Mouse (Mus musculus) neural tube, embryonic 11.5 days (tissue): ENCODE measurements around the gene Lrit2. TPM values are rescaled to one million over a fixed set of nuclear protein-coding genes. Genes with fewer than 3 reads are reported as not detected.

Source experiments
- ATAC-seq: fragments of 200-750 bp; cut with Nextera tagmentation; 2 replicates; pipeline ENCODE4 v1.8.0; 2017; ENCODE audit warnings: moderate number of reproducible peaks, mild to moderate bottlenecking, moderate TSS enrichment, moderate library complexity; ENCODE audit not compliant: insufficient read depth, low FRiP score, low TSS enrichment
- DNase-seq: peaks from one replicate; pipeline ENCODE4 v3.0.0-alpha.2; 2015; ENCODE audit warnings: low spot score
- H3K27ac ChIP-seq: fragments of 300-500 bp; sonication (generic); 2 replicates; pipeline ENCODE4 v1.5.1; 2014; ENCODE audit warnings: low read depth, mild to moderate bottlenecking, low read length
- H3K27me3 ChIP-seq: fragments of 300-500 bp; sonication (generic); 2 replicates; pipeline ENCODE4 v1.6.1; 2014; ENCODE audit warnings: mild to moderate bottlenecking, low read length, mixed read lengths; ENCODE audit not compliant: control insufficient read depth, insufficient read depth
- H3K36me3 ChIP-seq: fragments of 300-500 bp; sonication (generic); 2 replicates; pipeline ENCODE4 v1.6.1; 2014; ENCODE audit warnings: mild to moderate bottlenecking, low read length, moderate library complexity, mixed read lengths; ENCODE audit not compliant: control insufficient read depth, insufficient read depth
- H3K4me1 ChIP-seq: fragments of 300-500 bp; sonication (generic); 2 replicates; pipeline ENCODE4 v1.6.1; 2014; ENCODE audit warnings: low read length, mixed read lengths; ENCODE audit not compliant: control insufficient read depth, insufficient read depth
- H3K4me2 ChIP-seq: fragments of 300-500 bp; sonication (generic); 2 replicates; pipeline ENCODE4 v1.6.1; 2014; ENCODE audit warnings: low read depth, mild to moderate bottlenecking, moderate library complexity
- H3K4me3 ChIP-seq: fragments of 300-500 bp; sonication (generic); 2 replicates; pipeline ENCODE4 v1.5.1; 2014; ENCODE audit warnings: low read depth, low read length
- H3K9ac ChIP-seq: fragments of 300-500 bp; sonication (generic); 2 replicates; pipeline ENCODE4 v1.6.1; 2014; ENCODE audit warnings: mild to moderate bottlenecking, low read length
- H3K9me3 ChIP-seq: fragments of 300-500 bp; sonication (generic); 2 replicates; pipeline ENCODE4 v1.6.1; 2016; ENCODE audit warnings: low read length; ENCODE audit not compliant: control insufficient read depth
- WGBS: fragments of 180-500 bp; shearing (Covaris S2); extraction: QIAGEN DNeasy Blood & Tissue Kit; methylation state at CpG from one replicate; pipeline ENCODE4 v1.1.7; 2014; 5-methylcytosine and 5-hydroxymethylcytosine counted together
- polyA plus RNA-seq: library from polyadenylated mRNA; unstranded; fragments of >200 nt; fragmentation: Nextera tagmentation; extraction: Ambion mirVana; gene quantifications from 2 replicates; pipeline ENCODE4 v1.2.1, GENCODE M21; 2014

The Lrit2 gene
- polyA plus RNA-seq, 1 experiment from 2014 or later: not detected

DNA sequence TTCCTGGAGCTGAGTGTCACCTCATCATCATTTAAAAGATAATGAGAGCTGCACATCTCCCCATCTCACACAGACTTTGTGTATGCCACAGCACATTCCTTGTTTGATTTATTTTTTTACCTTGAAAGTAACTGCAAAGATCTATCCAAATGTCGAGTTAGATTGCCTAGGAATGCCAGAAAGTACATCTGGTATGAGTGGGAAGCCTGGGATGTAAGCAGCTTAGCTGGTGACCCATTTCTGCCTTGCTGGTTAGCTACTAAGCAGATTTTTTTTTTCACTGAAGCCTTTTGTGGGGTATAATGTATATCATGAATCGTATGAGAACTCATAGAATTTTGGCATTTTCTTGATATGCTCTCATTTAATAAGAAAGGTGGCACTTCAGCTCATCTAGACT, 1.1 kb upstream of the Lrit2 start:
- 64% methylated on average over 2 of the region's 2 CpGs for WGBS
- Histone ChIP-seq H3K4me2 (no peak overlapping the region), H3K4me3 (no peak overlapping the region), H3K27me3 (no peaks in the 10 kb centered on the region), H3K9me3 (no peaks in the 10 kb centered on the region), H3K36me3 (no peaks in the 10 kb centered on the region), H3K4me1 (no peaks in the 10 kb centered on the region), H3K9ac (no peak overlapping the region), H3K27ac (no peak overlapping the region)
- ATAC-seq (no peak), DNase-seq (no peak)

DNA sequence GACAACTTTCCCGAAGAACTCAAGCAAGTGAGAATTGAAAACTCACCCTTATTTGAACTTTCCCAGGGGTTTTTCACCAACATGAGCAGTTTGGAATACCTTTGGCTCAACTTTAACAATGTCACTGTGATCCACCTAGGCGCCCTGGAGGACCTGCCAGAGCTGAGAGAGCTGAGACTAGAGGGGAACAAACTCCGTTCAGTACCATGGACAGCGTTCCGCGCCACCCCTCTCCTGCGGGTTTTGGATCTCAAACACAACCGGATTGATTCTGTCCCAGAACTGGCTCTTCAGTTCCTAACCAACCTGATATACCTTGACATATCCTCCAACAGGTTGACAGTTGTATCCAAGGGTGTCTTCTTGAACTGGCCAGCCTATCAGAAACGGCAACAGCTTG, 787 bp downstream of the Lrit2 start:
- Histone ChIP-seq H3K9me3 (no peaks in the 10 kb centered on the region), H3K36me3 (no peaks in the 10 kb centered on the region), H3K27me3 (no peaks in the 10 kb centered on the region), H3K4me2 (no peak overlapping the region), H3K9ac (no peak overlapping the region), H3K27ac (no peak overlapping the region), H3K4me1 (no peaks in the 10 kb centered on the region), H3K4me3 (no peak overlapping the region)
- WGBS: 19% methylated on average over 9 of the region's 9 CpGs
- ATAC-seq (no peak), DNase-seq (peak; percentile 58)

DNA sequence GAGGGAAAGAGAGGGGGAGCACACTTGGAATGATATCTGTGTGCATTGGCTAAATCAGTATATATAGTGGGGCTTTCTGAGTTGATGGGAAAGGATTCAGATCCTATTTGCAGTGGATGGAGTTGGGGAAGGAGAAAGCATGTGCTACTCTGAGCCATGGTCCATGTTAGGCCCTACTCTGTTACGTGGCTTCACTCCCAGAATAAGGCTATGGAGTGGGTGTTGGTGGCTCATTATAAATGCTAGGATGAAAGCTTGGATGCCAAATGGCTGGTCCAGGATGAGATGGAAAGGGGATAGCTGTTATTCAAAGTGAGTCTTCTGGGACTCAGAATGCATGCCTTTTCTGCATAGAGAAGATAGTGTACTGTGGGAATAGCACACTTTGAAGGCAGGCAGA, 13.0 kb downstream of the Lrit2 start:
- H3K27me3 ChIP-seq: no peaks in the 10 kb centered on the region
- DNase-seq (no peak), ATAC-seq (no peak)
- H3K27ac ChIP-seq: no peak overlapping the region
- no peaks in the 10 kb centered on the region for H3K36me3 ChIP-seq
- no peak overlapping the region for H3K4me2 ChIP-seq
- WGBS: 78% methylated on average over 1 of the region's 1 CpGs
- H3K4me1 ChIP-seq: no peaks in the 10 kb centered on the region
- no peak overlapping the region for H3K9ac ChIP-seq
- H3K9me3 ChIP-seq: no peaks in the 10 kb centered on the region
- H3K4me3 ChIP-seq: no peak overlapping the region

DNA sequence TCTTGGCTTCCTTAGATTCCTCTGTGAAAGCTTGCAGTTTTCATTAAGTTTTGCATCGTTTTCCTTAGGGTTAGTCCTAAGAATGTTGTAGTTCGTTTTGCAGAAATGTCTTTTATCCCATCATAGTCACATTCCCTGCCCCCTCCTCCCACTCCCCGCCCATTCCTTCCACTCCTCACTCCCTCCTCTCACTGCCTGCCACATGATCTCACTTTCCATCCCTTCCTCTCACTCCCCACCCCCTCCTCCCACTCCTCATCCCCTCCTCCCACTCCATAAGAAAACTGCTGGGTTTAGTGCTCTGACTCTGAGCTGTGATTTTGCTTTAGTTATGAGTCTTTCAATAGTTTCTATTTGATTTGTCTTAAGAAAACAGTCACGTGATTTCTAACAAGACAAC, 16.0 kb downstream of the Lrit2 start:
- Histone ChIP-seq H3K9me3 (no peaks in the 10 kb centered on the region), H3K9ac (no peak overlapping the region), H3K4me2 (no peak overlapping the region), H3K27ac (no peak overlapping the region), H3K36me3 (no peaks in the 10 kb centered on the region), H3K27me3 (no peaks in the 10 kb centered on the region), H3K4me1 (no peaks in the 10 kb centered on the region), H3K4me3 (no peak overlapping the region)
- no peak for ATAC-seq
- 48% methylated on average over 4 of the region's 4 CpGs for WGBS
- no peak for DNase-seq

DNA sequence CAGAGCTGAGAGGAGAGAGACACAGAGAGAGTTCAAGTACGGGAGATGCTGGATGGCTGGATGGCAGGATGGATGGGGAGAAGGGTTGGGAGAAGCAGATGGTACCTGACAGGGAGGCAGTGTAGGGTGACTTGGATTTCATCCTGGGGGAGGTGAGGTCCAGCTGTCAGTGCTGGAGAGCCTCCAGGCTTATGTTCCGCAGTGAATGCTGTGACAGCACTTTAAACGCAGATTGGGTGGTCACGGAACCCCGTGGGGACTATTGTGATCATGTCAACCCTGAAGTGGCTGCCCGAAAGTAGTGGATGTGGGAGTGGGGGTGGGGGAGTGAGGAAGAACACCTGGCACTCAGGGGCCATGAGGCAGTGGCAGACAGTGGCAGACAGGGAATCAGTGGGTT, 26.7 kb downstream of the Lrit2 start:
- DNase-seq: no peak
- H3K27ac ChIP-seq: no peak overlapping the region
- no peak overlapping the region for H3K4me3 ChIP-seq
- peaks cover 2% of the 10 kb centered on the region; the same call in 1 of the 2 replicates for H3K4me1 ChIP-seq
- ATAC-seq: no peak
- H3K27me3 ChIP-seq: no peaks in the 10 kb centered on the region
- H3K4me2 ChIP-seq: no peak overlapping the region
- H3K9me3 ChIP-seq: no peaks in the 10 kb centered on the region
- no peaks in the 10 kb centered on the region for H3K36me3 ChIP-seq
- no peak overlapping the region for H3K9ac ChIP-seq
- 75% methylated on average over 6 of the region's 6 CpGs for WGBS

DNA sequence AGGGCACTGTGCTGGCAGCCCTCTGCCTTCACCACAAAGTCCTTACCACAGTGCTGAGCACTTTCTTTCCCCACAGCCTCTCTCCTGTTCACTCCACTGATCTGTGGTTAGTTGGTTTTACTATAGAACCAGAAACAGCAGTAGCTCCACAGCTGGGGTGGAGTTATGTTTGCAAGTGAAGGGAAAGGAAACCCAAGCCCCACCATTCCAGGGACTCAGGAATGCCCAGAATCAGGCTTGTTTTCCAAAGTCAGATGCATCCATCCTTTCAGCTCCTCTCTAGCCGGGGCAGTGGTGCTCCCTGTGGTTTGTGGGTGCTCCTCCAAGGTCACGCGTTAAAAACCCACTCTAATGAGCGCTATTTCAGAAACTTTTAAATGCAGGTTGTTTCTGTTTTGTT, 27.8 kb downstream of the Lrit2 start:
- H3K27me3 ChIP-seq: no peaks in the 10 kb centered on the region
- no peak overlapping the region for H3K4me2 ChIP-seq
- DNase-seq (no peak), ATAC-seq (no peak)
- 83% methylated on average over 4 of the region's 4 CpGs for WGBS
- H3K27ac ChIP-seq: no peak overlapping the region
- no peaks in the 10 kb centered on the region for H3K9me3 ChIP-seq
- no peak overlapping the region for H3K4me3 ChIP-seq
- peaks cover 2% of the 10 kb centered on the region; the same call in 1 of the 2 replicates for H3K4me1 ChIP-seq
- H3K9ac ChIP-seq: no peak overlapping the region
- no peaks in the 10 kb centered on the region for H3K36me3 ChIP-seq

DNA sequence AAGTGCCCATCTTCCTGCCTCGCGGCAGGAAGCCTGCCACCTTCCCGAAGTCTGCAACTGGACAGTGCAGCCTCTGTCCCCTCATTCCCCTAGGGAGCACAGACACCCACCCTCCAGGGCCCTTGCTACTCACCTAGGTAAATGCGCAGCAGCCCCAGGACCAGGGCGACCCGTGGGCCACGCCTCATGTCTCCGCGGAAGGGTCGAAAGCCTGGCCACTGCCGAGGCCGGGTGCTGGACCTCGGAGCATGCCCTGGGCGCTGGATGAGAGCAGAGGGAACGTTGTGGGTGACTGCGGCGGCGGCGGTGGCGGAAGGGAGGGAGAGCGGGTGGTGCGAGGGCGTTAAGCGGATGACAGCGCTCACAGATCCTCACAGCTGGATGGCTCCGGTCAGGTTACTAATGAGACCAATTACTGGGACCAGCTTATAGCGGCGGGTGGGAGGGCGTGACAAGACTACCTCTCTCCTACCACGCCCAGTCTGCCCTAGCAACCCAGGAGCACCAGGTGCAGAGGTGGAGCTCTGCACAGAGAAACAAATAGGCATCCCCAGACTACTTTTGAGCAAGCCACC, 30.3 kb downstream of the Lrit2 start, which contains the start of gene Cdhr1:
Cdhr1 (minus strand) TSS at position 392 of the 575 bp plus-strand sequence.
- ATAC-seq: peak; percentile 67
- H3K36me3 ChIP-seq: no peaks in the 10 kb centered on the region

DNA sequence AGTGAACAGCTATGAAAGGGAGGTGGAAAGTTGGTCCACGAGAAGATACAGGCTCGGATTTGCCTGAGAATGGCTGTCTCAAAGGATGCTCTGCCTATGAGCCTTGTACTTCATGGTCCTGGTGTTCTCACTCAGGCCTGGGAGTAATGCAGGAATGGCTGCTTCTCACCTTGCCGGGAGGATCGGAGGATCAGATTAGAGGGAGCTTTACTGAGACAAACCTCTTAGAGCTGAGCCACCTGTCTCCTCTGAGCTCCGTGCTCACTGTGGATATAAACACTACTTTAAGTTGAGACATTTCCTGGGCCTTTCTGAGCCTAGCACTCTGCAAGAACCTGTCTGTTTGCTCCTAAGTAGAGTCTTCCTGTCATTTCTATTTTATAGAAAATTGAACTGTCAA, 33.8 kb downstream of the Lrit2 start:
- Histone ChIP-seq H3K27ac (no peak overlapping the region), H3K4me1 (peaks cover 2% of the 10 kb centered on the region; the same call in 1 of the 2 replicates), H3K4me3 (no peak overlapping the region), H3K27me3 (no peaks in the 10 kb centered on the region), H3K9ac (no peak overlapping the region), H3K9me3 (no peaks in the 10 kb centered on the region), H3K36me3 (no peaks in the 10 kb centered on the region), H3K4me2 (no peak overlapping the region)
- DNase-seq (no peak), ATAC-seq (no peak)
- 93% methylated on average over 5 of the region's 5 CpGs for WGBS

More for the DNA sequence above, 30.3 kb downstream of the Lrit2 start, which contains the start of gene Cdhr1:
- peak within 1 kb of the TSS; percentile 48 for H3K9ac ChIP-seq
- H3K27me3 ChIP-seq: no peaks in the 10 kb centered on the region
- peak; percentile 41 for DNase-seq
- no peak within 1 kb of the TSS for H3K27ac ChIP-seq
- H3K4me3 ChIP-seq: peak within 1 kb of the TSS; percentile 33
- peaks cover 2% of the 10 kb centered on the region; the same call in 1 of the 2 replicates for H3K4me1 ChIP-seq
- peak within 1 kb of the TSS; percentile 65 for H3K4me2 ChIP-seq
- WGBS: under 1% methylated on average over 22 of the region's 30 CpGs
- no peaks in the 10 kb centered on the region for H3K9me3 ChIP-seq

DNA sequence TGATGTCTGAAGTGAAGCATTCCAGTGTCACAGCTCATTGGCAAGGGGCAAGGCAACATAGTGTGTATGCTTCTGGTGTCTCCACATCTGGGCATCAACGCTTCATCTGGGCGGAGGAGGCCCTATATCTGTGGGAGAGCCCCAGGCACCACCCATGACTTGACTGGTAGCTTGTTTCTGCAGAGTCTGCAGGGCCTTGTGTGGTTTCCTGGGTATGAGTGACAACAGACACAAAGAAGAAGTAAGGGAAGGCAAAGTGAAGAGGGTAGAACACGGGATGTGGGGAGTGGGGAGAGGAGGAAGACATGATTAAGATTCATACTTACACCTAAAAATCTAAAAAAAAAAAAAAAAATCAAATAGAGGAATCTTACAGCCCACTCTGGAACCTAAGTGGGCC, 34.8 kb downstream of the Lrit2 start:
- no peak overlapping the region for H3K27ac ChIP-seq
- no peak overlapping the region for H3K4me2 ChIP-seq
- peaks cover 2% of the 10 kb centered on the region; the same call in 1 of the 2 replicates for H3K4me1 ChIP-seq
- no peak overlapping the region for H3K9ac ChIP-seq
- no peaks in the 10 kb centered on the region for H3K27me3 ChIP-seq
- ATAC-seq (no peak), DNase-seq (no peak)
- H3K4me3 ChIP-seq: no peak overlapping the region
- H3K9me3 ChIP-seq: no peaks in the 10 kb centered on the region
- WGBS: 77% methylated on average over 3 of the region's 3 CpGs
- H3K36me3 ChIP-seq: no peaks in the 10 kb centered on the region
